Mouse (Mus musculus) right cerebral cortex, postnatal 10 days (tissue): ENCODE measurements around the gene Tbc1d2b.

Source experiments
- DNase-seq, 2 experiments: peaks; one replicate each; pipeline ENCODE4 v3.0.0; 2021; ENCODE audit warnings: low spot score in 2 of 2

Tbc1d2b gene

DNA sequence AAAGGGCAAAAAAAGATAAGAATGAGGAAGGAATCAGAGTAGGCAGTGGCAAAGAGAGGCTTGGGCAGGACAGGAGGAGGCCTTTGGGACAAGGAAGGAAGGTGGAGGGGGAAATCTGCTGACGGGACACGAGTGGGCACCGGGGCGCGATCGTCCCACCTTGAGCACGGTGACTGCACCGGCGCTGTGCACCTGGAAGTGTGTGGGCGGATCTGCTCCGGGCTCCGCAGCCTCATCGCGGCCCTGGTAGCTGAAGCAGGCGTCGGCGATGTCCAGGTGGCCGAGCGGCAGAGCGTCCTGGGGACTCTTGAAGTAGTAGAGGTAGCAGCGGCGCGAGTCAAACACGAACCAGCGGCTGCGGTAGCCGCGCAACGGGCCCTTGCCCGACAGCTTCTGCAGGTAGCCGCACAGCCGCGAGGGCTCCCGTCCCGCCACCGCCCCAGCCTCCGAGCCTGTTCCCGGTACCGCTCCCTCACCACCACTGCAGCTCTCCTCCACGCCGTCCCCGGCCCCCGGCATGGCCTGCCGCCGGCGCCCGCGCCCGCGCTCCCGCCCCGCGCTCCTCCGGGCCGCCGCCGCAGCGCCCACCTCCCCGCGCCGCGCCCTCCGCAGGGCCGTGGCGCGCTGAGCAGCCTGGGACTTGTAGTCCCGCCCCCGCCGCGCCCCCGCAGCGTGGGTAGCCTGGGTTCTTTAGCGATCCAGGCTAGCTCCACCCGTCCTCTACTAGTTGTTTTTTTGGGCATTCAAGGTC, at the start of gene Tbc1d2b:
TSS of gene Tbc1d2b (minus strand) at position 612 of the 751 bp plus-strand sequence.
- DNase-seq: peak; percentile 77 to 78

DNA sequence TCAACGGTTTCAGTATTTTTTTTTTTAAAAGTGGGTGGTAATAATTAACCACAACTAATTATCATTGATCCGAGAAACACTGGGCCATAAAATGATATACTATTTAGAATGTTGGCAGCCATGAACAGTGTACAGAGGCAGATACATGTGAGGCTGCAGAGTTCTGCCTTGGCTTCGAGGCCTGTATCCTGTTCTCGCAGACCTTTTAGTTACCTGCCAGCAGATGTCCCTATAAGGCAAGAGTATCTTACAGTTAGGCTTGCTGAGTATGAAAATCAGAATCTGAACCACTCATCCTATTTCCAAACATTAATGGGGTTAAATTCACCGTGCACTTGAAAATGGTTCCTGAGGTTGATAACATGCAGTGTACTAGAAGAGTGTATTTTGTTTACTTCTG, 45.7 kb upstream of the Tbc1d2b start:
- peak; percentile 21 to 25 for DNase-seq

DNA sequence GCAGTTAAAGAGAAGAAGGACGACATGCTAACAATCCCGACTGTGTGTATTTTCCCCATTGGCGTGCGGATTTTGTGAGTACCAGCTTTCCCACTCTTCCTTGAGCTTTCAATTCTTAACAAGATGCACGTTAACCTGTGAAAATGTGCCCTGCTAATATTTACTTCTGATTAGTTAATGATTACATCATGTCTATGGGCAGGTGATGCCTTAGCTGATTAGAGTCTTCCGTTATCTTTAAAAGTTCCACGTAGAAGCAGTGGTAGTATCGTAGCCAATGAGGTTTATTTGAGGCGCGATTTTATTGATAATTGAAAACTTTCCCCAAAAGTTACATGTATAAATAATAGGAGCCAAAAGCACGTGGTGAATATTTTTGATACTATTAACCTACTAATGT, 45.1 kb upstream of the Tbc1d2b start:
- no peak for DNase-seq

DNA sequence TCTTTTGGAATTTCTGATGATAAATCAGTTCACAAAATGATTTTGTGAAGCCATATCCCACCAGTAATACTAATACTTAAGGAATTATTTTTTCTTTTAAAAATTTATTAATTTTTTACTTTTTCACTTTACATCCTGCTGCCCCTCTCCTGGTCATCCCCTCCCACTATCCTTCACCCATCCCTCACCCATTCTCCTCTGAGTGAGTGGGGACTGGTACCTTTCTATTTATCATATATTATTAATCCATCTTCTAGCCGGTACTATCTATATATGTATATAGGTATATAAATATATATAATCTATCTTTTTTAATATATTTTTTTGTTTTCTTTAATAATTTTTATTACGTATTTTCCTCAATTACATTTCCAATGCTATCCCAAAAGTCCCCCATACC, 33.6 kb upstream of the Tbc1d2b start:
- no peak for DNase-seq

DNA sequence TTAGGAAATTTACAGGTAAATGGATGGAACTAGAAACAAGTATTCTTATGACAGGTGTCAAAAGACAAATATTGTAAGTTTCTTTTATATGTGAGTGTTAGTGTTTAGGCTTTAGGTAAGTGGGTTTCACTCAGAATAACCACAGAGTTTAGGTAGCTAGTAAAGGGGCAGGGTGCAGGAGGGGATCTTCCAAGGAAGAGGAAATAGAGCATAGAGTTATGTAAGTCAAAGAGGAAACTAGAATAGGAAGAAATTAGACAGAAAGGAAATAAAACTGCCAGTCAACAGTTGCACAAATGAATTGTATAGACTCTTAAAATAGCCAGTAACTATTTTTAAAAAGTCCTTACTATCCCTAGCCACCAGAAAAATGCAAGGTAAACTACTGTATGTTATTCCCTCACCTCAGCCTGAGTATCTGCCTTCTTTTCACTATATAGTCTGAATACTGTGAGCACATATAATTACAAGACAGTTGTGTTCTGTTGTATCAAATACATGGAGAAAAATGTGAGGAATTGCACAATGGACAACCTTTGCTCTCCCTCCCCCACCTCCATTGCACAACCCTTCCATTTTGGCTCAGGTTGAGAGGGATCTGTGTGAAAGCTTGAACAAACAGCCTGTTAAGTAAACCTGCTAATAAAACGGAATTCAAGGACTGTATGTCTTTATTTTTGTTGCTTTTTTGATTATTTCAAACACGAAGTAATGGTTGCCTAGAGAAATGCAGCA, 32.7 kb upstream of the Tbc1d2b start:
- no peak for DNase-seq

DNA sequence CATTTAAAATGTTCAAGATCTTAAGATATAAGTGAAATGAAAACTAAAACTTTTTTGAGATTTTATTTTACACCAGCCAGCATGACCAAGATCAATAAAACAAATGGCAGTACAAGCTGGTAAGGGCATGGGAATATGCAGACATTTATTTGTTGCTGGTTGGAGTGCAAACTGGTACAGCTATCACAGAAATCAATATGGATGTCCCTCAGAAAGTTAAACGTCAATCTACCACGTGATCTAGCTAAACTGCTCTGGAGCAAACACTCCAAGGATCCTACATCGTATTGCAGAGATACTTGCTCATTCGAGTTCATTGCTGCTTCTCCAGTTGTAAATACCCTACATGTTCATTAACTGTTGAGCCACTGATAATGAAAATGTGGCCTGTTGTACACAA, 32.1 kb upstream of the Tbc1d2b start:
- no peak for DNase-seq

DNA sequence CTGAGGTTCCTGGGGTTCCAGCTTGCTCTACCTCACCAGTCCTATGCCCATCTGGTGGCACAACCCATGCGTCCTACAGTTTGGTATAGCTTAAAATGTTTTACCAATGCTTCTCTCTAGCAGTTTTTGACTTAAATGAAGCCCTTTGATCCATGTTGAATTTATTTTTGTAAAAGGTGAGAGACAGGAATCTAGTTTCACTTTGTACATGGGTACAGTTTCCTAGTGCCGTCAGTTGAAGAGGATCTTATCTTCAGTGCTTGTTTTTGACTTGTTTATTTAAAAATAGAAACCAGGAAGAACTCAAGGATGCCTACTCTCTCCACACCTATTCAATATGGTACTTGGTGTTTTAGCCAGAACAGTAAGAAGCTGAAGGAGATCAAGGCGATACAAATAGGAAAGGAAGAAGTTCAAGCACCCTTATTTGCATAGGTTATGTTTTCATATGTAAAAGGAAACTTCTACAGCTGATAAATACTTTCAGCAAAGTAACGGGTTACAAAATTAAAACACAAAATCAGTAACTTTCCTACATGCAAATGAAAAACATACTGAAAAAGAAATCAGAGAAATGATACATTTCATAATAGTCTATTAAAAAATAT, 30.6 kb upstream of the Tbc1d2b start:
- no peak for DNase-seq

DNA sequence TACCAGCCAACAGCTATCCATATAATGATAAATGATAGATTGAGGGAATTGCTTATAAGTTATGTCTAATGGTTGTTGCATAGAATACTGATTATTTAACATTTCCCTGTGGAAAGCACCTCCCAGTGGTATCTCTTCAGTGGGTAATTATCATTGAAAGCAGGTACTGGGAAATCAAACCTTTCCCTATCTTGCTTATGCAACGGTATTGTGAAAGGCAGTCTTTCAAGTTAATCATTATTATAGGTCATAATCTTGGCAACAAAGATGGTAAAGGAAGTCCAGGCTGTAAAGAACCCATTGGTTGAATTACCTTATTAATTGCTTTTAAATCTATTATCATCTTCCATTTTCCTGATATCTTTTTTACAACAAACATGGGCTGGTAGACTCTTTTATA, 27.0 kb upstream of the Tbc1d2b start:
- DNase-seq: no peak

DNA sequence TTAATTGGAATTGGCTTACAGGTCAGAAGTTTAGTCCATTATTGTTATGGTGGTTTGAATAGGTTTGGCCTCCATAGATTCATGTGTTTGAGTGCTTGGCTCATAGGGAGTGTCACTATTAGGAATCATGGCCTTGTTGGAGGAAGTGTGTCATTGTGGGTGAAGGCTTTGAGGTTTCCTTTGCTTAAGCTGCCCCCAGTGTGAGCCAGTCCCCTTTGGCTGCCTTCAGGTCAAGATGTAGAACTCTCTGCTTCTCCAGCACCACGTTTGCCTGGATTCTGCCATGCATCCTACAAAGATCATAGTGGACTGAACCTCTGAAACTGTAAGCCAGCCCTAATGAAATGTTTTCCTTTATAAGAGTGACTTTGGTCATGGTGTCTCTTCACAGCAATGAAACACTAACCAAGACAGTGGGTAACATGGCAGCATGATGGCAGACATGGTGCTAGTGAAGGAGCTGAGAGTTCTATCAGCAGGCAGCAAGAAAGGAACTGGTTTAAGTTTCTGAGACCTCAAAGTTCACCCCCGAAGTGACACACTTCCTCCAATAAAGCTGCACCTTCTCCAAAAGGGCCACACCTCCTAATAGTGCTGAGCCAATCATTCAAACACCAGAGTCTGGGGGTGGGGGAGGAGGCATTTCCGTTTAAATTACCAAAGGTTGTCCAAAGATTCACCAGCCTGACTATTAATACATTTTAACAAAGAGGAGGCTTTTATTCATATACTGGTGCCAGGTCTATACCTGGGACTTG, 23.2 kb upstream of the Tbc1d2b start:
- DNase-seq: no peak

DNA sequence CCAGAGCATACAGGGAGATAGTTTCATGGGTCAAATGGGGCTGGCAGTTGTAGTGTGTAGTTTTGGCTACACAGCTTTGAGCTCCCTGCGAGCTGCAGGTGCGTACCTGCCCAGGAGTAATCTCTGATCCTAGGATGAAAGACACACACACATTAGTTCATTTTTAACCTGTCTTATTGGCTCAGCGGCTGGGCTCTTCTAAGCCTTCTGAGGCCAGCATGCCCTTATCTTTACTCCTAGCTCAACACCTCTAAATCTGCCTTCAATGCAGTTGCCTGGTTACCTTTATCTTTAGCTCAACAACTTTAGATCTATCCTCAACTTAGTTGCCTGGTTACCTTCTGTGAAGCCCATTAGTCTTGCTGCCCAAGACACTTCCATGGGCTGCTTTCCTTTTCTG, 7.8 kb upstream of the Tbc1d2b start:
- peak in 1 of 2 experiments; percentile 16 for DNase-seq

DNA sequence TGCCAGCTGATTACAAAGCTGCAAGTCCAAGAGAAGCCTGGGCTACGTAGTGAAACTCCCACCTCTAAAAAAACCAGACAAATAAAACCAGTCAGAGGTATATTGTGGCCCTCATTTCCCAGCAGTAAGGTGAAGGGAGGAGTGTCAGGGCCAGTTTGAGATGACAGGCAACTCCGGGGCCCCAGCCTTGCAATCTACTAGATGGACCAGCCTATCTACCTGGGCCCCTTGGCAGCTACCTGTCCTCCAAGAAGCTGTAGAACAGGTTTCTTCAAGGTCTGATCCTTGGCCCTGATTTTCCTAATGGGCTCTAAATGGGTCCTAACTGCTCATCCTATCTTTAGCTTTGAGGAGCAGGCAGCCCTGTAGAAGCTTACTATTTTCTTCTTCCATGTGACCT, 7.3 kb upstream of the Tbc1d2b start:
- no peak for DNase-seq

DNA sequence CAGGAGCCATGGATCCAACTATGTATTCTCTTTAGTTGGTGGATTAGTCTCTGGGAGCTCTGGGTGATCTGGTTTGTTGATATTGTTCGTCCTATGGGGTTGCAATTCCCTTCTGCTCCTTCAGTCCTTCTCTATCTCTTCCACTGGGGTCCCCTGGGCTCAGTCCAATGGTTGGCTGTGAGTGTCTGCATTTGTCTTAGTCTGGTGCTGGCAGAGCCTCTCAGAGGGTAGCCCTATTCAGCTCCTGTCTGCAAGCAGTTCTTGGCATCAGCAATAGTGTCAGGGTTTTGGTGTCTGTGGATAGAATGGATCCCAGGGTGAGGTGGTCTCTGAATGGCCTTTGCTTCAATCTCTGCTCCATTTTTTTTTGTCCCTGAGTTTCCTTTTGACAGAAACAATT, 6.2 kb upstream of the Tbc1d2b start:
- peak in 1 of 2 experiments; percentile 16 for DNase-seq

DNA sequence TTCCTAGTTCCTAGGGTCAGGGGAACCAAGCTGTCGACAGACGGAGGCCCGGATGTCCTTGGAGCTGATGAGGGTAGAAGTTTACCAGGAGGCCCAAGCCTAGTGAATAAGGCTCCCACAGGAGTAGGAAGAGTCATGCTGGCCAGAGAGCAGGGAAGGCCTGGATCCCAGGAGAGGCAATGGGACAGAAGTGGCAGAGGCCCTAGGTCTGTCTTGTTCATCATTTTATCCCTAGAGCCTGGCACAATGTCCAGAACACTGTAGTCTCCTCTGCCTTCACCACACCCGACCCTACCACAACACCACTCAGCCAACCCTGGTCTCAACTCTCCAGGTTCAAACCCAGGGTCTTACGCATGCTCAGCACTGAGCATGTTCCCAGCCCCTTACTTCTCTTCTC, 5.3 kb upstream of the Tbc1d2b start:
- DNase-seq: peak in 1 of 2 experiments; percentile 15

DNA sequence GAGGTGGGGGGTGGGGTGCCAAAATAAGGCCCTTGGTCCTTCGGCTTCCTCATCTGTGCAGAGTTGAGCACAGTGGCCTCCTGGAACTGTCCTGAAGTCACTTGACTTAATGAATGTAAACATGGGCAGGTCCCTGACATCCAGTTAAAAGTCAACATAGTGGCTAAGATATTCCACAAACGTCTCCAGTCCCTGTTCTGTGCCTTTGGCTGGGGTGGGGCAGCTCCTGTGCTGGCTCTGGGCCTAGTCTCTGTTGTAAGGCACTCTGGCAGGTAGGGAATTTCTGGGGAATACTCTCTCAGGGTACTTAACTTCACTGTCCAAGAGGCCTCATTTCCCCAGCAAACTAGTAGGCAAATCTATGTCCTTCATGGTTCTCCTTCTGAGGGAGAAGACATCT, 4.9 kb upstream of the Tbc1d2b start:
- peak in 1 of 2 experiments; percentile 17 for DNase-seq

DNA sequence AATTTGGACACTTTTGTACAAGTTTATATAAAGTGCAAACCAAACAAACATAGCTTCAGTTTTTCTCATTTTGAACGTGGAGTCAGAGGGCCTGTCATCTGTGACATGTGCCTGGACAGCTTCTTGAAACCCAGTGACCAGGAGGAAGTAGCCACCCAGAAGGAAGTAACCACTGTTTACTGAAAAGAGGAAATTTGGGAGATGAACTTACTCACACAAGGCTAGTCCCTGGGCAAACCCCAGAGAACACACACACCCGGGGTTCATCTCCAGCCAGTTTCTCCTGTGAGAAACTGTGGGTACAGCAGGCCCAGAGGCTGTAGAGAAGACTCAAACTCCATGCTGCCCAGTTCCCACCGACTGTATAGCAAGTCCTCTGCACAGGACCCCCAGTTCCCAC, 3.9 kb upstream of the Tbc1d2b start:
- peak in 1 of 2 experiments; percentile 22 for DNase-seq

DNA sequence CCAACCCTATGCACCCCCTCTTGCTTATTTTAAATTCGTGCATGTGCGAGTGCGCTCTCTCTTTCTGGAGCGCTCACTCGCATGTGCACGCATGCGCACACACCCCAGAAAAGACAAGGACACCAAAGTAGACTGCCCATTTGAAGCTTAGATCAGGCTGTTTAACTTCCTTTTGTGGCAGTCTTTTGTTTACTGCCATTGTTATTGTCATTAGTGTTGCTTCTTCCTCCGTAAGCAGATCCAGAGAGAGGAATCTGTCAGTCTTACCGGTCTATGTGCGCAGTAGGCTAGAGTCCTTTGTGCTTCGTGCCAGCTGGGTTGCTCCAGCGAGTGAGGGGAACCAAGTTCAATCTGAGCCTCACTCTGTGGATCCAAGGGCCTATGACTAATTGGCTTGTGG, 1.7 kb upstream of the Tbc1d2b start:
- no peak for DNase-seq

DNA sequence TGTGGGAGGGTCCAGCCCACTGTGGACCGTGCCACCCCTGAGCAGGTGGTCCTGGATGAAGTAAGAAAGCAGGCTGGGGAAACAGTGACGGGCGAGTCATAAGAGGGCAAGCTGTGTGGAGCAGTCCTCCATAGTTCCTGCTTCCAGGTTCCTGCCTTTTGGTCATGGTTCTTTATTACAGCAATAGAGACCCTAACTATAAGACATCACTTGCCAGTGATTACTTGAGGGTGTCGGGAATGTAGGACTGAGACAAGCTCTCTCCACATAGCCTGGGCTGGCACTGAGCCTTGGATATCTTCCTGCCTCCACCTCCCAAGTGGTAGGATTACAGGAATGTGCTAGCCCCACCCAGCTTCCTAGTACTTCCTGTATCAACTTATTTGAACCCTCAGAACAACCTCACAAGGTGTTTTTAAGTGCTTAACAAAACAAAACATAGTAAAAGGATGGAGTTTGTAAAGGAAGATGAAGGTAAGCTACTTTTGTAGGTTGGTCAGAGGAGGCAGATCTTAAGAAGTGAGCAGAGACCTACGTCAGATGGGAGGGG, 1.0 kb upstream of the Tbc1d2b start:
- peak; percentile 21 to 22 for DNase-seq

DNA sequence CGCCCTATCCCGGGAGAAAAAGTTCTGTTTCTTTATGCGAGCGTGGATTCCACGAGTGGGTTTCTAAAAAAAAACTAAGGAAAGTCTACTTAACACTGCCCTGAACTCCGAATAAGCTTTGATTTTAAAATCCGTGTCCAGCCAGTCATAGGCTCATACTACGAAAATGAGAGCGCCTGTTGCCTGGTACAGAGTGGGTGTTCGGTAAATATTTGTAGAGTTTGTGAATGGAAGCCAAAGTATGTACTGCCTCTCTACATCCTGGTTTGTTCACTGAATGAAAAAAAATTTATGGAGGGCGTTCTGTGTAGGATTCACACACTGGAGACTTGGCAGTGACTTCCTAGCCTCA, 316 bp upstream of the Tbc1d2b start:
- no peak for DNase-seq

DNA sequence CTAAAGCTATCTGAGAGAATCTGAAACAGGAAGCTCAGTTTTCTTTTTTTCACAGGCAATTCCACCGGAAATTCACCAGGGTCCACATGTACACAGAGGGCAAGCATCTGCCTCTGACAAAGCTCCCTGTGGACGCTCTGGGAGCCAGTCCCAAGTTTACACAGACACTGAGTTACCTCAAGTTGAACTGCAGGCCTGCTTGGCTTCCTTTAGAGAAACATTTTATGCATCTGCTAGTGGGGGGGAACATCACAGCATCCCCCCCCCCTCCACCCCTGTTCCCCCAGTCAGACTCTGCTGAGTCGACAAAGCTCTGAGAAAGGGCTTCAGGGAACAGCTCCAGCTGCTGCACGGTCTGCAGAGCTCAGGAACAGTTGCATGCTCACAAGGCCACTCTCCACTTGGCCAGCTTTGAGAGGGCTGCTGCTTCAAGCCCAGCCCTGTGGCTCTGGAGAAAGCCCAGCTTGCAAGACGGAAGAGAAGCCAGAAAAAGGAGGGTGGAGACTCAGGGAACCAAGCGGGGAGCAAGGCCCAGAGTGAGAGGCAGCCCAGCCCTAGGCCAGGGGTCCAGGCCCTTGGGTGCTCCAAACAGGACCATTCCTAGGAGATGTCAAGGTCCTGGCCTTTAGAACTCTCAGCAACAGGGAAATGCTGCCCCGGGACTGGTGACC, 1.5 kb downstream of the Tbc1d2b start:
- DNase-seq: peak; percentile 72 to 77

DNA sequence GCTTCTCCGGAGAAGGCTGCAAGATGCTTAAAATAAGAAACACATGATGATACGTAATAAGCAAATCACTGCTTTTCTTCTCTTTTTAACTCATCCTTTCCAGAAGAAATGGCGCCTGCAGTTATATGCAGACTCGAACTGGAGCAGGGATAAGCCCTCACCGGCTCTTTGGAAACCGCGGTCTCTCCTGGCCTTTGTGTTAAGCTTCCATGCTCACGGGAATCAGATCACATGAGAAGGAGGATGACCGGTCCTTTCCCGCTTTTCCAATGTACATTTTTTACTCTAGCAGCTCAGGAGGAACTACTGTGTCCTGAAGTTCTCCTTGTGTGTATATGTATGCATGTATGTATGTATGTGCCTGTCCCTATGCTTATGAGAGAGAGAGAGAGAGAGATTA, 3.7 kb downstream of the Tbc1d2b start:
- peak; percentile 26 to 27 for DNase-seq

DNA sequence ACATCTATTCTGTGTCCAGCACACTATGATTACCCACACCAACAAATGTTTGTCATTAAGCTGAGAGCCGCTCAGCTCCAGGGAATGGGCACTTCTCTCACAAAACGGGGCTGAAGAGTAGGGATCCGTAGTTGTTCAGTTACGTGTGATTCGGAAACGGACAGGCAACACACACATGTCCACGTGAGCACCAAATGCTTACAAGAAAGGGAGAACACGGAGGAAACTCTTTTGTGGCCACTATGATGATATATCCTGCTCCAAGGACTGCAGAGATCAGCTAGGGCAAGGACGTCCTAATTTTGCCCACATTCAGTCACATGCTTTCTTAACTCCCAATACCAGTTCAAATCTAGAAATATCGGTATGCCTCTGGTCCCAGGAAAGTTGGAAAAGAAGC, 4.5 kb downstream of the Tbc1d2b start:
- DNase-seq: peak; percentile 15 to 22
